Mouse (Mus musculus): ENCODE measurements around the gene Dscam. TPM values are rescaled to one million over a fixed set of nuclear protein-coding genes. Genes with fewer than 3 reads are reported as not detected.

Gene Dscam
- polyA plus RNA-seq, 1 experiment from 2014 or later = 0.01 TPM

DNA sequence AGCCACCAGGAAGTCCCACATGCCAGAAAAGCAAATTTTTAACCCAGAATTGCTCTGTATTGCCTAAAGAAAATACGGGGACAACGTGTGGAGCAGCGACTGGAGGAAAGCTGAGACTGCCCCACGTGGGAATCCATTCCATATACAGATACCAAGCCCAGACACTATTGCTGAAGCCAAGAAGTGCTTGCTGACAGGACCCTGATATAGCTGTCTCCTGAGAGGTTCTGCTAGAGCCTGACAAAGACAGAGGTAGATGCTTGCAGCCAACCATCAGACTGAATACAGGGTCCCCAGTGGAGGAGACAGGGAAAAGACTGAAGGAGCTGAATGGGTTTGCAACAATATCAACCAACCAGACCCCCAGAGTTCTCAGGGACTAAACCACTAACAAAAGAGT, 293.3 kb downstream of the Dscam start:
- Histone ChIP-seq H3K79me2 (ENCODE audit: inconsistent target) (no peaks in the 10 kb centered on the region), H3K4me3 (ENCODE audit: inconsistent target) (no peak overlapping the region), H3K36me3 (ENCODE audit: inconsistent target) (no peaks in the 10 kb centered on the region), H3K27ac (no peak overlapping the region)
- WGBS (ENCODE audit: missing documents) = 94% methylated on average over 4 of the region's 4 CpGs

GRCm38 (mm10) chr16:96872799-96873198, 297.8 kb downstream of the Dscam start:
- Histone ChIP-seq H3K4me3 (ENCODE audit: inconsistent target) (no peak overlapping the region), H3K27ac (no peak overlapping the region), H3K36me3 (ENCODE audit: inconsistent target) (no peaks in the 10 kb centered on the region), H3K79me2 (ENCODE audit: inconsistent target) (no peaks in the 10 kb centered on the region)
- WGBS (ENCODE audit: missing documents) = 83% methylated on average over 7 of the region's 7 CpGs

DNA sequence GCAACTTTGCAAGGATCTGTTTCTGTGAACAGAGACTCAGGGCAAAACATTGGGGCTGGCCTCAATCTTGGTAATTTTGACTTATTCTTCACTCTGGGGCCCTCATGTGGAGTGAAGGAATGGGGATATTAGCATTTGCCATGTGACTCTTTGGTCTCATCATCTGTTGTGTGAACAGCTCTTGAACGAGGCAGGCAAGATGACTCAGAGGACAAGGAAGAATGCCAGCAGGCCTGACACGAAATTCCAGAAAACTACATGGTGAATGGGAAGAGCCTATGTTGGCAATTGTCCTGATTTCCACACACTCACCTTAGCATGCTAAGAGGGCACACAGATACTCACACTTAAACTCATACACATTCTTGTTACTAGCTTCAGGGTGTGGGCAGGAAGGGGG, 313.0 kb downstream of the Dscam start:
- no peaks in the 10 kb centered on the region for H3K79me2 ChIP-seq (ENCODE audit: inconsistent target)
- no peak overlapping the region for H3K27ac ChIP-seq
- 81% methylated on average over 2 of the region's 2 CpGs for WGBS (ENCODE audit: missing documents)
- no peak overlapping the region for H3K4me3 ChIP-seq (ENCODE audit: inconsistent target)
- no peaks in the 10 kb centered on the region for H3K36me3 ChIP-seq (ENCODE audit: inconsistent target)

DNA sequence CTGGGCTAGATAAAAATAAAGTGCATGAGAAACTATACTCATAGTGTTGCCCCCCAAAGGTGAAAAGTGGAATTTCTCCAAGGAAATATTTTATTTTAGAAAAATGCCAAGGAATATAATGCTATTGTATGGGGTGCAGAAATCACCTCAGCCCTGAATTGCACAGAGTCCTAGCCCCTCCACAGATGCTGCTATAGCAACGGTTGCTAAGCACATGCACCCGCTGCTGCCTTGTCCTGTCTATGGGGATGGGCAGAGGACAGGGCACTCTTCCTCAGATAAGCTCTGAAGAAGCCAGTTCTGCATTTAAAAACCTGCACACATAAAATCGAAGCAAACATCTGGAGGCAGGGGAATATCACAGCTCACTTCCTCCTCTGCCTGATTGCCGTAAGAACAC, 315.5 kb downstream of the Dscam start:
- 37% methylated on average over 4 of the region's 4 CpGs for WGBS (ENCODE audit: missing documents)
- Histone ChIP-seq H3K79me2 (ENCODE audit: inconsistent target) (no peaks in the 10 kb centered on the region), H3K36me3 (ENCODE audit: inconsistent target) (no peaks in the 10 kb centered on the region), H3K4me3 (ENCODE audit: inconsistent target) (no peak overlapping the region), H3K27ac (no peak overlapping the region)

- Histone ChIP-seq H3K27ac (no peak overlapping the region), H3K4me3 (ENCODE audit: inconsistent target) (no peak overlapping the region)
- WGBS (ENCODE audit: missing documents) = 36% methylated on average over 4 of the region's 4 CpGs
These were observed 318.2 kb downstream of the Dscam start for GRCm38 (mm10) chr16:96852383-96852782.

GRCm38 (mm10) chr16:96848916-96849315, 321.6 kb downstream of the Dscam start:
- WGBS (ENCODE audit: missing documents) = 86% methylated on average over 6 of the region's 6 CpGs
- H3K27ac ChIP-seq = no peak overlapping the region
- no peaks in the 10 kb centered on the region for H3K79me2 ChIP-seq (ENCODE audit: inconsistent target)
- no peaks in the 10 kb centered on the region for H3K36me3 ChIP-seq (ENCODE audit: inconsistent target)
- no peak overlapping the region for H3K4me3 ChIP-seq (ENCODE audit: inconsistent target)

More at GRCm38 (mm10) chr16:96852383-96852782, 318.2 kb downstream of the Dscam start:
- no peaks in the 10 kb centered on the region for H3K79me2 ChIP-seq (ENCODE audit: inconsistent target)
- no peaks in the 10 kb centered on the region for H3K36me3 ChIP-seq (ENCODE audit: inconsistent target)

GRCm38 (mm10) chr16:96846585-96846984, 324.0 kb downstream of the Dscam start:
- no peaks in the 10 kb centered on the region for H3K79me2 ChIP-seq (ENCODE audit: inconsistent target)
- no peak overlapping the region for H3K4me3 ChIP-seq (ENCODE audit: inconsistent target)
- WGBS (ENCODE audit: missing documents) = 89% methylated on average over 1 of the region's 1 CpGs
- no peaks in the 10 kb centered on the region for H3K36me3 ChIP-seq (ENCODE audit: inconsistent target)
- no peak overlapping the region for H3K27ac ChIP-seq

DNA sequence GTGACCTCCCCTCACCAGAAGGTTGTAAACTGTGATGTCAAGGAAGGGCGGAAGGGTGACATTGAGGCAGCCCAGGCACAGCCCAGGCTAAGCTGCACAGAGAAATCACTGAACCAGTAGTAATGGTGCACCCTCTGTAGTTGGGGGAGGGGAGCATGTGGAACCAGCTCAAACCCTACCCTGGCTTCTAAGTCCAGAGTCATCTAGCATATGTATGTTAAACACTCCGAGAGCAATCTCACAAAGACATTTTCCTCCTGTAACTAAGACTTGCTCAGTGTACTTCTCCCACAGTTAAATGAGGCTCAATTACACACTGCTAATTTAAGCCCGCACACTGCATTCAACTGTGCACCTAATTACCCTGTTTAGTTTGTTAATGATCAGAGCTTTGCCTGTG, 324.4 kb downstream of the Dscam start:
- Histone ChIP-seq H3K36me3 (ENCODE audit: inconsistent target) (no peaks in the 10 kb centered on the region), H3K4me3 (ENCODE audit: inconsistent target) (no peak overlapping the region), H3K79me2 (ENCODE audit: inconsistent target) (no peaks in the 10 kb centered on the region), H3K27ac (no peak overlapping the region)
- 90% methylated on average over 3 of the region's 3 CpGs for whole genome bisulfite sequencing (ENCODE audit: missing documents)

DNA sequence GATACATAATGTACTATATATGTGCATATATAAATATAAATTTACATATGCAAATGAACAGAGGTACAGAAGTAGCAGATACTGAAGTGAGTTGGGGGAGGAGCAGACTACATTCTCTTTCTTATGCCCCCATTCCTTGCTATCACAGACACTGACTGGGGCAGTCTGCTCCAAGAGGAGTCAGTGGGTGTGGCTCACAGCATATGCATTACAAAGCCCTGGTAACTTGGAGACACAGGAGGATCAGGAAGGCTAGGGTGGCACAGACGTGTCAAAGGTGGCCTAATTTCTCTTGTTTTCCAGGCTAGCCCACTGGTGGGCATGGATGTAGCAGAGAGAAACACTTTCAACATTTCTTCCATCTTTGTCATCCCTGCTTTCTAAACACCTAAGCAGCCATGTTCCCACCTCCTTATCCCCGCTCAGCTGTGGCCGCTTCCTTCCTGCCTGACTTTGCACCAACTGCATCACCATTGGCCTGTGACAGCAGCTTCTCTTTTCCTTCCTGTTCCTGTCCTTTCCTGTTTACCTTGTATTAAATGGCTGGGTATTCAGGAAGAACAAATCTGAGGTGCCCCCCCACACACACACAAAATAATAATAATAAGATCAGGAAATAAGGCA, 325.0 kb downstream of the Dscam start:
- no peak overlapping the region for H3K27ac ChIP-seq
- WGBS (ENCODE audit: missing documents) = 83% methylated on average over 3 of the region's 3 CpGs
- H3K79me2 ChIP-seq (ENCODE audit: inconsistent target) = no peaks in the 10 kb centered on the region

GRCm38 (mm10) chr16:96843691-96844400, 326.7 kb downstream of the Dscam start:
- no peak overlapping the region for H3K4me3 ChIP-seq (ENCODE audit: inconsistent target)
- WGBS (ENCODE audit: missing documents) = 94% methylated on average over 9 of the region's 9 CpGs
- no peaks in the 10 kb centered on the region for H3K36me3 ChIP-seq (ENCODE audit: inconsistent target)
- no peaks in the 10 kb centered on the region for H3K79me2 ChIP-seq (ENCODE audit: inconsistent target)
- no peak overlapping the region for H3K27ac ChIP-seq

More for the DNA sequence above, 325.0 kb downstream of the Dscam start:
- Histone ChIP-seq H3K4me3 (ENCODE audit: inconsistent target) (no peak overlapping the region), H3K36me3 (ENCODE audit: inconsistent target) (no peaks in the 10 kb centered on the region)

- 45% methylated on average over 3 of the region's 3 CpGs for WGBS (ENCODE audit: missing documents)
- Histone ChIP-seq H3K79me2 (ENCODE audit: inconsistent target) (no peaks in the 10 kb centered on the region), H3K27ac (no peak overlapping the region)
These were observed 327.7 kb downstream of the Dscam start for GRCm38 (mm10) chr16:96842829-96843360.

DNA sequence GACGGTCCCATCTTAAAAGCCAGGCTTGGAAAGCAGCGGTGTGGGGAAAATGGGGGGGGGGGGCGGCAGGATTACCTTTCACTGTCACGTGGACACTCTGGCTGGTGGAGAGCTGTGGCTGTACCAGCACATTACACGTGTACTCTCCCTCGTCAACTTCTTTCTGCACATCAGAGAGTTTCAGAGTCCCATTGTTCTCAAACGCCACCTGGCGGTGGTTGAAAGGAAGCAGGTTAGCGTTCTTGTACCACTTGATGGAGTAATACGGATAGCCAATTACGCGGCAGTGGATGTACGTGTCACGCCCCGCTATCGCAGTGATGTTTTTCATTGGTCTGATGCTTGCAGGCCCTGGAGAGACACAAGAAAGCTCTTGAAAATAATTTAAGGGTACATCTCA, 350.9 kb downstream of the Dscam start:
- no peaks in the 10 kb centered on the region for H3K79me2 ChIP-seq (ENCODE audit: inconsistent target)
- H3K4me3 ChIP-seq (ENCODE audit: inconsistent target) = no peak overlapping the region
- H3K27ac ChIP-seq = no peak overlapping the region
- H3K36me3 ChIP-seq (ENCODE audit: inconsistent target) = no peaks in the 10 kb centered on the region
- WGBS (ENCODE audit: missing documents) = 25% methylated on average over 16 of the region's 16 CpGs

More at GRCm38 (mm10) chr16:96842829-96843360, 327.7 kb downstream of the Dscam start:
- Histone ChIP-seq H3K4me3 (ENCODE audit: inconsistent target) (no peak overlapping the region), H3K36me3 (ENCODE audit: inconsistent target) (no peaks in the 10 kb centered on the region)

DNA sequence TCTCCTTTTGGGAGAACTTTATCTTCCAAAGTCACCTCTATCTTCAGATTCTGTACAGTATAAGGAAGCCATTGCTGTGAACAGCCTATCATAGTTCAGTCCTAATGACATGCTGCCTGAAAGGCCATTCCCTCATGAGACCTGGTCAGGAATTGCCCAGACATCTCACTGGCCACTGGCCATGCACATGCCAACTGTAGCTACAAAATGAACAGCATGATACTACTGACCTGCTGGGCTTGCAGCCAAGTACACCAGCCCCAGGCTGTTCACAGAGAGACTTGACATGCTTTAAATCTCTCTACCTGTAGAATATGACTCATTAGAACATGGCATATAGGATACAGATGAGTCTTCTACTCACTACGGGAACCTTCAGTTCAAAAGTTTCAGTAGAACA, 364.3 kb downstream of the Dscam start:
- H3K27ac ChIP-seq = no peak overlapping the region
- H3K4me3 ChIP-seq (ENCODE audit: inconsistent target) = no peak overlapping the region
- no peaks in the 10 kb centered on the region for H3K79me2 ChIP-seq (ENCODE audit: inconsistent target)
- 0% methylated on average over 1 of the region's 1 CpGs for WGBS (ENCODE audit: missing documents)
- no peaks in the 10 kb centered on the region for H3K36me3 ChIP-seq (ENCODE audit: inconsistent target)

DNA sequence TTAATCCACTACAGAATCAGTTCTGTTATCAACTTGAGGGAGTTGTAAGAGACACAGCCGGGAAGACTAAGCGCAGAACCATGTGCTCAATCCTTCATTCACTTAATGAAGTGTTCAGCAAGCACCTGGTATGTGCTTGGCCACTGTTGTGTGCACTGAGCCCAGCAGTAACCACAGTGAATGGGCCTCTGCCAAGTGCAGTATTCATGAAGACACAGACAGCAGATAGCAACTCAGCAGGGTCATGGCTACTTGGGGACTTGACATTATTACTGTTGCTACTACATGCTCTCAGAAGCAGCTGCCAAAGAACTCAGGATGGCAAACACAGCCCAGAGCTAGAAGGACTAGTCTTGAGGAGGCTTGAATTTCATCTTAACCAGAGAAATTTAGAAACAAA, 367.9 kb downstream of the Dscam start:
- Histone ChIP-seq H3K4me3 (ENCODE audit: inconsistent target) (no peak overlapping the region), H3K79me2 (ENCODE audit: inconsistent target) (no peaks in the 10 kb centered on the region), H3K36me3 (ENCODE audit: inconsistent target) (no peaks in the 10 kb centered on the region), H3K27ac (no peak overlapping the region)
- WGBS (ENCODE audit: missing documents) = 81% methylated on average over 2 of the region's 2 CpGs

DNA sequence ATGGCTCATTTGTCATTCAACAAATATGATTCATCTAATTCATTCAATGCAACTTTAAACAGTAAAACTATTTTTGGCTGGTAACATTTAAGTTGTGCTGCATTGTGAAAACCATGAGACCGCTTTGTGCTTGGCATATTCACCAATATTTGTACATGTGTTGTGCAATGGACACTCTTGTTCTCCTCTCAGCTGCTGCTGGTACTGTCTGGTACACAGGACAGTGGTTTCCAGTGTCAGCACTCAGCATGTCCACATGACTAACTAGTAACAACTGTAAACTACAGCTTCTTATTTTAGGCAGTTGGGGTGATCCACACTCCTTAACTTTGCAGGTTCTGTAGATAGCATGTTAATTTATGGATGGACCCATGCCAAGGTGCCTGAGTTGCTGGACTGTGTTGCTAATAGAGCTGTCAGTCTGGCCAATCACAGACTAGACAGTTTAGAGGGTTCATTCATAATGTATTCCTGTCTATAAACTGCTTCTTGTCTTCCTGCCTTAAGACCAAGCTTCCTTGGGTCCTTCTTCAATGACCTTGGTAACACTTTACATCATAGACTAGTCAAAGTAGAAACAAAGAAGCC, 368.8 kb downstream of the Dscam start:
- Histone ChIP-seq H3K79me2 (ENCODE audit: inconsistent target) (no peaks in the 10 kb centered on the region), H3K4me3 (ENCODE audit: inconsistent target) (no peak overlapping the region), H3K36me3 (ENCODE audit: inconsistent target) (no peaks in the 10 kb centered on the region), H3K27ac (no peak overlapping the region)
- WGBS (ENCODE audit: missing documents) = 83% methylated on average over 1 of the region's 1 CpGs

All from macrophage (primary cell).